Mouse (Mus musculus) lung, postnatal 36 days (tissue): ENCODE results near the gene Sh2b2.

ENCODE experiments used
- DNase-seq: peaks from one replicate; pipeline ENCODE4 v3.0.0; 2022; ENCODE audit warnings: mixed read lengths

Gene Sh2b2

GRCm38 (mm10) chr5:136246452-136246838 lies at the start of gene Sh2b2:
Gene Sh2b2 (minus strand): TSS chr5:136246556.
- peak; percentile 17 for DNase-seq

DNA sequence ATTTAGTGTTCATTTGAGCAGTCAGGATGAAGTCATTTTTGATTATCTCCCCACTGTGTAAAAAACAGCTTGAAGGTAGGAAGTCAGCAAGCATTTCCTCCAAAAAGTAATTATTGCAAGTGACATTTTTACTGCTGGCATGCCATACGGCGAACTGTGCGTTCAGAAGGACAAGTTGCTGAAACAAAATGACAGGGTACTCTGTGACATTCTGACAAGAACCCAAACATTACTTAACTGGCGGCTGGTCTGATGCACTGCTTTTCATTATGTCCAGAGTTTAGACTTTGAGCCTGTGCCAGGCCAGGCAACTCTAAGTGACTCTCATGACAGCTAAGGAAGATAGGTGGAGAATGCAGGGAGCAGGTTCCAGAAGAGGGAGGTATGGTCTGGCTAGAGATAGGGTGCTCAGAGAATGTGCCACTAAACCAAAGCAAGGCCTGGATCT lies 46.6 kb upstream of the Sh2b2 start:
- no peak for DNase-seq

GRCm38 (mm10) chr5:136292361-136292760 lies 46.0 kb upstream of the Sh2b2 start:
- no peak for DNase-seq

DNA sequence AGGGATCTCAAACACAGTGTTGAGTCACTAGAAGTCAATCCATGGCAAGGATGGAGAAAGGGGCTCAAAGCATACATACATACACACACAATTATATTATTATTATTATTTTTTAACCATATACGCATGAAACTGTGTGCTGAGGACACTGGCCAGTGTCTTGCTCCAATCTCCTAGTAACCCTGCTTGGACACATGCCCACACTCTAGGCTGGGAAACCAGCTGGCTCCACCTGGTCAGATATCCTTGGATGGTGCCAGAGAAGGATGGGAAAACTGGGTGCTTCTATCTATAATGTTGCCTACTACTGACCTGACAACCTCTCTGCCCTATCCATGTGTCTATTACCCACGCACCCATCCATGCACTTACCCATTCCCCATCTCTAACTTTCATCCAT lies 45.2 kb upstream of the Sh2b2 start:
- DNase-seq = peak; percentile 36

DNA sequence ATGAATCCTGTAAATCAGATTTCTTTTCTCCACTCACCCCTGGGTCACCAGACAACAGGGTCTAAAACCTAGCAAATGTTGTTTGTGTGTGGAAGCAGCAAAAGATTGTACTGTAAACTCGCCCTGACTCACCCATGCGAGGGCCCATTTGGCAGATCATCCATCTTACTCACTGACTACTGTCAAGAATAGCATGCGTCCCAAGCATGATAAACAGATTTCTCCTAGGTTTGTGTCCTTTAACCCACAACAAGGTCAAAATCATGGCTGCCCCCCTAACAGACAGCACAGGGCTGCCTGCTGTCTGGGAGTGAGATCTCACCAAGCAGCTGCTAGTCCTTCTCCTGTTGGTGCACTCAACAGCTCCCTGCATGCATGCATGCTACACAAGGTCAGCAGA lies 43.4 kb upstream of the Sh2b2 start:
- DNase-seq = no peak

GRCm38 (mm10) chr5:136288351-136289081 lies 42.2 kb upstream of the Sh2b2 start:
- DNase-seq = peak; percentile 52

- no peak for DNase-seq
Measured at GRCm38 (mm10) chr5:136286566-136286965, 40.2 kb upstream of the Sh2b2 start.

GRCm38 (mm10) chr5:136285106-136285505 lies 38.8 kb upstream of the Sh2b2 start:
- no peak for DNase-seq

DNA sequence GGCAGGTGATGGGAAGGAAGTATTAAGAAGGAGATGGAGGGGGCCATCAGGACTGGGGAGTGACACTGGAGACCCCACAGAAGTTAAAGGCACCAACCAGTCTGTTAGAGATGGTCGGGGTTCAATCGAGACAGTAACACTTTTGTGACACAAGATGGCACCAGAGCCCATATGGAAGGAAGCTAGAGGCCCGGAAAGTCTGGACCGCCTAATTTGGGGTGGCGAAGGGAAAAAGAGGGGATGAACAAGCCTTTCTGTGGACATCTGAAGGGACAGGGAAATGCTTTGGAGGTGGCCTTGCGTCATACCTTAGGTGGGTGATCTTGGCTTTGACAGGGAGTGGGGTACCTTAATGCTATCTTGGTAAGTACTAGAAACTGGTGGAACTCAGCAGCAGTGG lies 35.0 kb upstream of the Sh2b2 start:
- DNase-seq = no peak

GRCm38 (mm10) chr5:136274739-136275138 lies 28.4 kb upstream of the Sh2b2 start:
- DNase-seq = no peak

DNA sequence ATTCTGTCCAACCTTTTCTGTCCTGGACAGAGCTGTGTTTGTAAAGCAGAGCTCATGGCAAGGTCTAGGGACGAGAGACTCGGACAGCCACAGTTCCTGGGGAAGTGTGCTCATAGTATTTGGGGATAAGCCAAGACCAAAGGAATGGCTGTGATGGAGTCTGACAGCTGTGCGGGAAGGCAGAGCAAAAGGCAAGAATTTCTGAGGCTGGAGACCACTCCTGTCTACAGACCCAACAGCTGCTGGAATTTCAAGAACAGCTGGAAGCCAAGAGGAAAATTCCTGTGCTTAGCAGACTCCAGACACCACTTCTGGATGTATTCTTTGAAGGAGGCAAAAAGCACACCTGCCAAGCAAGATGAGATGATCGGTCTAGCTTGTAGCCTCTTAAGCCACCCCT lies 23.6 kb upstream of the Sh2b2 start:
- DNase-seq = no peak

- DNase-seq = no peak
Measured at GRCm38 (mm10) chr5:136266077-136266476, 19.7 kb upstream of the Sh2b2 start.

GRCm38 (mm10) chr5:136263342-136263741 lies 17.0 kb upstream of the Sh2b2 start:
- no peak for DNase-seq

DNA sequence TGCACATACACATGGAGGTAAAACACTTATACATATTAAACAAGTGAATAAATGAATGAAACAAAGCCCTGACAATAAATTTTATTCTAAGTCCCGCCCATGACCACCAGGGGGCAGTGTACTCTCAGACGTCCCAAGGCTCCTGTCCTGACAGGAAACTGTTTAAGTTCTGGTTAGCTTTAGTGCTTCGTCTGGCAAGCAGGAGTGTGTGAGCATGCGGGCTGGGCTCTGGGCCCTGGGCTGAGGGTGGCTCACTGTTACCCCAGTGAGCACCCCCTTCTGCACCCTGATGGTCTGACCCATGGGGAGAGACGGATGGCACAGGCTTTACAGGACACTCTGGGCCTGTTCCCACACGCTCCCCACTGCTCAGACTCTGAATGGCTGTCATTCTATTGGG lies 12.6 kb upstream of the Sh2b2 start:
- peak; percentile 73 for DNase-seq

- peak; percentile 90 for DNase-seq
Measured at GRCm38 (mm10) chr5:136252899-136253298, 6.5 kb upstream of the Sh2b2 start.

- DNase-seq = peak; percentile 51
Measured at GRCm38 (mm10) chr5:136251004-136251403, 4.6 kb upstream of the Sh2b2 start.

DNA sequence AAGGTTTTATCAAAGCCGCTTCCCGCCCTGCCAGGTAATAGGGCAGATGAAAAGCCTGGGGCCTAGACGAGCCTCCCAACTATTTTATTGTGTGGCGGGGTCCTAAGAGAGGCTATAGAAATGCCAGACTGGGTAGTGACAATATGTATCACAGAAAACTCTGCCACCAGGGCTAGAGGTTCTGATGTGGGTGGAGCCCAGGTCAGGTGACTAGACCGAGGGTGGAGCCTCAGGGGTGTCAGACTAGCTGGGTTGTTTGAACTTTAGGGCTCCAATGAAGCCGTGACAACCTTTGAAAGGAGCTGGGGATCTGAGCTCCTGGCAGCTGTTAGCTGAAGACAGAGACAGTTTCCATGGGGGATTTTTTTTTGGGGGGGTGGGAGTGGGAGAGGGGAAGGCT lies 2.1 kb upstream of the Sh2b2 start:
- DNase-seq = no peak

DNA sequence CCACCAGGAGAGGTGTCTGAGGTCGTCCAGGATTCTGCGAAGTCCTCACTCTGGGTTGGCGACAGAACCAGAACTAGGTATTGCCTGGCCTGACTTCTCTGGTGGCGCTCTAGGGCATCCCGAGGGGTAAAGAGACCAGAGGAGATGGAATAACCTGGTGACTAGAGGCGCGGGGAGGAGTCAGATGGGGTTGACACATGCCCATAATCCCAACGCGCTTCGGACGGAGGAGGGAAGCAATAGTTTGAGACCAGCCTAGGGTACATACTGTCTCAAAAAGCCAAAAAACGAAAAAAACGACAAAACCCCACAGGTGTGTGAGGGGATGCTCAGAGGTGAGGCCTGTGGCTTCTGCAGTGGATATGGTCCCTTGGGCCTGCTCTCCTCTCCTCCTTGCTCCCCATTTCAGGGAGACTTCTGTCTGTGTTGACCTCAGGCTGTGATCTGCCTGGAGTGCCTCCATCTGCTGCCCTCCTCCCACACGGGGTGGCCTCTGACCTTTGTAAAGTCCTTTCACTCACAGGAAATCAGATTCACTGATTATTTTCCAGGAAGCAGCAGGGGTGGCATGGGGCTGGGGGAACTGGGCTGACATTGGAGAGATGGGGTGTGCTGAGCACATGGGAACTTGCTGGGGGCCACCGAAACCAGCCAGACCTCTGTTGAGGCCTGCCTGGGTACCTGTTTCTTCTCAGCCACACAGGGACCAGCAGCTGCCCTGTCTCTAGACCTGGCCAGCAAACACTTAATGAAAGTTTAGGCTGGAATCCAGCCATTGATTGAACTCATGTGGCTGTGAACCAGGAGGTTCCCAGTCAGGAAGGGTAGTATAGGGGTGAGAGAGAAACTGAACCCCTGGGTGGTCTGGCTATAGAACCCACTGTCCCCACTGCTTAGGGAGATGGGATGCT lies 560 bp downstream of the Sh2b2 start:
- DNase-seq = no peak

DNA sequence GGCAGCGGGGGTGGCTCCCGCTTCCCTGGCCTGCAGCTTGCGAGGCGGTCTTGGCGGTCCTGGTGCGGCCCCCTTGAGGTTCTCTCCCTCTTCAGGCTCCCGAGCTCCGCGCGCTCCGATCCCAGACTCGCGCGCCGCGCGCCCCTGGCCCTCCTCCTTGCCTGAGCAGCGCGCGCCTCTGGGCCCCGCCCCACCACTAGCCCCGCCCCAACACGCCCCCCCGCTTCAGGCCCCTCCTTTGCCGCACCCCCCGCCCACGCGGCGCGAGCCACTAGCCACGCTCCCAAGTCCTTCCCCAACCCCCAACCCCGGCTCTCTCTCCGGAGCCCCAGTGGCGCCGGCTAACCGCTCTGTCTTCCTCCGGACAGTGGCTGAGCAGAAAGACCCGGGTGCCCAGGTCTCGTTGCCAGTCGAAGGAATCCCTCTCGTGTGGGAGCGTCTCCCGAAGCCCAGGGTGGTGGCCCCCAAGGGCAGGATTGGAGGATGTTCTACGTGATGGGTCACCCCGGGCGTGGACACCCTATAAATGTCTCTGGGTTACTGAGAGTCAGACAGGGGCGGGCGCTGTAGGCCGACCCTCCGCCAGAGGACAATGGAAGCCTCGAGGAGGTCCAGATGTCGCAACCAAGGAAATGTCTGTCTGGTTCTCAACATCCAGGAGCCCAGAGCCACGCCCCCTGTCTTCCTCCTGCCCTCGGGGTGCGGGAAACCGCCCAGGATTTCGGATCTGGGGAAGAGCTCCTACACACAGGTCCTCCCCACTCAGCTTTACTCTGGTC lies 1.4 kb downstream of the Sh2b2 start:
- peak; percentile 83 for DNase-seq

DNA sequence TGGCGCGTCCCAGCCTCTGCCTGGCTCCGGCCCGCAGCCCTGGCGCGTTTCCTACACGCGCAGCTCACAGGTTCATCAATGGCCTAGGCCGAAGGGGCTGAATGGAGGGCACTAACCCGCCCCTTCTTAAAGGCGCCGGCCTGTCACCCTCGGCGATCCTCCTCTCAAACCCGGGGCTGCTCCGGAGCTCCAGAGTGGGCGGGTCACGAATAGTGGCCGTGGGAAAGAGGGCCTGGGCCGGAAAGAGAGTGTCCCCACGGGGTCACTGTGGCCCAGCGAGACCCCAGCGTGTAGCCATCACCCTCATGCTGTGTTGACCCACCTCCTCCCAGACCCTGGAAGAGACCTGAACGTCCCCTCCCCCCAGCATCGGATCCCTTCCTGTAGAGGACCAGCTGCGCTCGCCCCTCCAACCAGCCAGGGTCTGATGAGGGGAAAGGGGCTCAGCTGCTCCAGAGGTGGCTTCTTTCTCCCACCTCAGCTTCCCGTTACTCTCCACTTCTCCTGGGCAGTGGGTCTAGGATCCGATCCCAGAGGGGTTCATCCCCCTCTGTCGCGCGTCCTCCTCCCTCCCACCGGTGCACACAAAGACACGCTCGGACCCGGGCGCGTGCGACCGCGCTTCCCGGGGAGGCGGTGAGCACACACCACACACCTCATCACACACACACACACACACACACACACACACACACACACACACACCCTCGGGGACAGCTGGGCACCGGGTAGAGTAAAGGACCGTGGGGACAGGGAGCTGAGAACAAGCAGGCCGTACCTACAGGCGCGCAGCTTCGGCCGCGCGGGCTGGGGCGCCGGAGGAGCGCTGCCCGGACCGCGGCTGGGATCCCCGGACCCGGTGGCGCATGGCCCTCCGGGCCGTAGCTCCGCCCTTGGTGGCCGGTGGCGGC lies 2.2 kb downstream of the Sh2b2 start:
- no peak for DNase-seq

- no peak for DNase-seq
Measured at GRCm38 (mm10) chr5:136241161-136241560, 5.2 kb downstream of the Sh2b2 start.

- no peak for DNase-seq
Measured at GRCm38 (mm10) chr5:136240381-136240780, 6.0 kb downstream of the Sh2b2 start.
